8 mouse cellular contexts compared by ENCODE assay signal in the genomic region with DNA sequence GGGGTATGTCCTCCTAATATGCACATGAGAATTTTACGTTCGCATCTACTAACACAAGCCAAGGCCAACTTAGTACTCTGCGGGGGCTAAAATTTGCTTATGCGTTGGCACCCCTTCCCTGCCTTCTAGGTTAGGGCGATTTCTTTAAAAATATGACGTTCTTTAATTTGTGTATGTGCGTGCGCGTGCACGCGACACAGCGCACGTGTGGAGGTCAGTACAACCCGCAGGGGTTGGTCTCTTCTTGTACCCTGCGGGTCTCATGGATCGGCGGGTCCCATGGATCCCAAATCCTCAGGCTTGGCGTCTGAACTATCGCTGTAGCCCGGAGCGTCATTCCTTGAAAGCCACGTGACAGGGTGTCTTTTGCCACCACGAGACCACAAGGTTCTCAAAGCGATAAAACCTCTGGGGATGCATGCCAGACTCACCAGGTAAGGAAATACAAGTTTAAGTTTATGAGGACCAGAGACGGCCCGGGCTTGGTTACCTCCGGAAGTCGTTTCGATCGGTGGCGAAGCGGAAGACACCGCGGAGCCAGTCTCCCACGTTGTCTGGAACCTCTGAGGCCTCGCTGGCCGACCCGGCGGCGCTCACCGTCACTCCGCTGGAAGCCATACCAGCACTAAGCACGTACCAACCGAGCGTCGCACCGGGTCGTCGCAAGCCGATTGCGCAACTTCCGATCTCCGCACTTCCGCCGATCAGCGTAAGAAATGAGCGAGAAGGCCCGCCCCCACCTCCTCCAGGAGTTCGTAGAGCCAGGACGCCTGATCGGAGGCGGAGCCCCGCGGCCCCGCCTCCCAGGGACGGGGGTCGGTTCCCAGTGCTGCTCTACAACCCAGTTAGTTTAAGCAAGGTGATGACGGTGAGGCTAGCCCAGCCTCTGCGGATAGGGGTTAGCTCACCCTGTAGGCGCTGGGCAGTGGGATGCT. TPM values are rescaled to one million over a fixed set of nuclear protein-coding genes. Genes with fewer than 3 reads are reported as not detected.
DNase-seq lines count a peak whose midpoint lies in the region; ATAC-seq and TF ChIP-seq lines count a peak whose summit lies in the region.

No protein-coding gene starts in this region.

- H3K79me2 ChIP-seq in CH12.LX (replicated peaks; ENCODE audit: control insufficient read depth, extremely low read depth, insufficient read depth, poor library complexity, severe bottlenecking): peaks cover 10% of the 10 kb centered on the region

- H3K36me3 ChIP-seq in CH12.LX (replicated peaks in 1 of 2; ENCODE audit: control insufficient read depth in 1 of 2, insufficient read depth in 1 of 2, low read length in 1 of 2): peaks cover 18 to 41% of the 10 kb centered on the region in 2 experiments
- H3K36me3 ChIP-seq in forebrain, embryonic 11.5 days (ENCODE audit: control insufficient read depth, insufficient read depth, low read length): no peaks in the 10 kb centered on the region; the same call in 1 of the 2 replicates
- peaks cover 16% of the 10 kb centered on the region for H3K36me3 ChIP-seq in heart, embryonic 16.5 days (ENCODE audit: control insufficient read depth, insufficient read depth)
- H3K36me3 ChIP-seq in liver, embryonic 15.5 days (replicated peaks): peaks cover 42% of the 10 kb centered on the region
- H3K36me3 ChIP-seq in neural tube, embryonic 12.5 days: peaks cover 22% of the 10 kb centered on the region

- in situ Hi-C loops in CH12.LX (cut with MboI; ENCODE audit: low pct_ligation_motif_present, low pct_unique_long_range_greater_than_20kb, low sequenced_read_pairs): loop anchor here (5.0 kb wide), 1 partner anchor 75 kb away; the partner anchor contains the start of genes Bysl, Gm20517 and Med20

- TF ChIP-seq CTCF in CH12.LX (conservative IDR thresholded peaks at IDR 0.05 in 1 of 2, IDR thresholded peaks at IDR 0.05 in 1 of 2; ENCODE audit: low read depth in 2 of 2, low read length in 2 of 2): no peak

- H3K27me3 ChIP-seq in CH12.LX (replicated peaks): peaks cover 41% of the 10 kb centered on the region
- H3K27me3 ChIP-seq in forebrain, embryonic 11.5 days (ENCODE audit: control insufficient read depth, insufficient read depth, low read length): no peaks in the 10 kb centered on the region; the same call in 1 of the 2 replicates
- H3K27me3 ChIP-seq in heart, embryonic 16.5 days (ENCODE audit: control insufficient read depth, insufficient read depth, low read length): no peaks in the 10 kb centered on the region
- peaks cover 24% of the 10 kb centered on the region; the same call in 1 of the 2 replicates for H3K27me3 ChIP-seq in liver, embryonic 15.5 days
- no peaks in the 10 kb centered on the region for H3K27me3 ChIP-seq in neural tube, embryonic 12.5 days (replicated peaks)

- H3K4me1 ChIP-seq in CH12.LX (ENCODE audit: control insufficient read depth in 1 of 2, insufficient read depth in 2 of 2): peaks cover 10 to 29% of the 10 kb centered on the region in 2 experiments
- H3K4me1 ChIP-seq in forebrain, embryonic 11.5 days (replicated peaks; ENCODE audit: control insufficient read depth, insufficient read depth, low read length): peaks cover 8% of the 10 kb centered on the region; the same call in 1 of the 2 replicates
- peaks cover 13% of the 10 kb centered on the region for H3K4me1 ChIP-seq in heart, embryonic 16.5 days (ENCODE audit: control insufficient read depth, insufficient read depth, low read length)
- H3K4me1 ChIP-seq in liver, embryonic 15.5 days (replicated peaks): peaks cover 44% of the 10 kb centered on the region
- peaks cover 22% of the 10 kb centered on the region for H3K4me1 ChIP-seq in neural tube, embryonic 12.5 days

- H3K4me2 ChIP-seq in CH12.LX (ENCODE audit: insufficient read depth, low read depth, poor library complexity, severe bottlenecking): peak overlapping the region; percentile 90
- peak overlapping the region; percentile 96 for H3K4me2 ChIP-seq in forebrain, embryonic 11.5 days (ENCODE audit: low read depth, low read length, severe bottlenecking)
- peak overlapping the region; percentile 98 for H3K4me2 ChIP-seq in heart, embryonic 16.5 days (ENCODE audit: low read depth, low read length)
- H3K4me2 ChIP-seq in liver, embryonic 15.5 days: peak overlapping the region; percentile 97
- peak overlapping the region; percentile 86 for H3K4me2 ChIP-seq in neural tube, embryonic 12.5 days (replicated peaks)

- peak; percentile 90 for ATAC-seq in forebrain, embryonic 11.5 days (replicated peaks; ENCODE audit: low FRiP score)
- ATAC-seq in heart, embryonic 16.5 days (replicated peaks; ENCODE audit: extremely low read depth, insufficient read depth, low FRiP score): peak; percentile 82
- peak; percentile 87 for ATAC-seq in liver, embryonic 15.5 days (ENCODE audit: insufficient read depth)
- ATAC-seq in neural tube, embryonic 12.5 days (ENCODE audit: low FRiP score, low read depth): peak; percentile 93

- peak overlapping the region; percentile 84 for H3K9ac ChIP-seq in CH12.LX (ENCODE audit: insufficient read depth, low read depth)
- peak overlapping the region; percentile 87 for H3K9ac ChIP-seq in forebrain, embryonic 11.5 days (ENCODE audit: low read length)
- H3K9ac ChIP-seq in heart, embryonic 16.5 days (ENCODE audit: low read length): peak overlapping the region; percentile 91
- H3K9ac ChIP-seq in liver, embryonic 15.5 days: peak overlapping the region; percentile 70
- peak overlapping the region; percentile 84 for H3K9ac ChIP-seq in neural tube, embryonic 12.5 days

- DNase-seq in CH12.LX (ENCODE audit: extremely low read depth): peak; percentile 97
- DNase-seq in c-Kit-positive CD71-positive TER-119-negative erythroid progenitor cells, embryonic 14.5 days (ENCODE audit: low read depth): peak; percentile 95
- peak; percentile 95 for DNase-seq in forebrain, embryonic 11.5 days (ENCODE audit: low spot score)
- peak; percentile 98 to 99 for DNase-seq in kidney, postnatal 36 days
- DNase-seq in telencephalon, adult 2 months (ENCODE audit: low read depth, low spot score): peak; percentile 98

- no peak for TF ChIP-seq EP300 in CH12.LX (IDR thresholded peaks at IDR 0.05; ENCODE audit: low read length)

- peak; percentile 89 for TF ChIP-seq POLR2A in CH12.LX (IDR thresholded peaks at IDR 0.05; ENCODE audit: low read depth, low read length)

- H3K4me3 ChIP-seq in CH12.LX (replicated peaks in 1 of 3; ENCODE audit: low read depth in 2 of 3, low read length in 2 of 3, poor library complexity in 1 of 3): peak overlapping the region; percentile 85 to 96 (median 92)
- H3K4me3 ChIP-seq in forebrain, embryonic 11.5 days (ENCODE audit: low read depth, low read length): peak overlapping the region; percentile 66
- peak overlapping the region; percentile 95 for H3K4me3 ChIP-seq in heart, embryonic 16.5 days (ENCODE audit: low read length)
- H3K4me3 ChIP-seq in liver, embryonic 15.5 days (replicated peaks): peak overlapping the region; percentile 86
- H3K4me3 ChIP-seq in neural tube, embryonic 12.5 days: peak overlapping the region; percentile 72

- no peak for TF ChIP-seq RAD21 in CH12.LX (IDR thresholded peaks at IDR 0.05; ENCODE audit: low read depth, low read length)

- H3K9me3 ChIP-seq in CH12.LX (replicated peaks; ENCODE audit: low read length): no peaks in the 10 kb centered on the region
- H3K9me3 ChIP-seq in forebrain, embryonic 11.5 days (ENCODE audit: control insufficient read depth, low read length): no peaks in the 10 kb centered on the region
- no peaks in the 10 kb centered on the region for H3K9me3 ChIP-seq in heart, embryonic 16.5 days (replicated peaks; ENCODE audit: control insufficient read depth, low read length)
- no peaks in the 10 kb centered on the region for H3K9me3 ChIP-seq in liver, embryonic 15.5 days (replicated peaks)
- H3K9me3 ChIP-seq in neural tube, embryonic 12.5 days: no peaks in the 10 kb centered on the region

- dilution Hi-C loops in CH12.LX (cut with MboI; ENCODE audit: extremely low pct_ligation_motif_present, extremely low pct_unique_long_range_greater_than_20kb, low sequenced_read_pairs): no loop called here

- no peak overlapping the region for H3K27ac ChIP-seq in CH12.LX (ENCODE audit: insufficient read depth, low read depth)
- H3K27ac ChIP-seq in forebrain, embryonic 11.5 days (ENCODE audit: low read depth, low read length): peak overlapping the region; percentile 57; the same call in 1 of the 2 replicates
- peak overlapping the region; percentile 86 for H3K27ac ChIP-seq in heart, embryonic 16.5 days (ENCODE audit: low read length)
- H3K27ac ChIP-seq in liver, embryonic 15.5 days (replicated peaks): peak overlapping the region; percentile 78
- H3K27ac ChIP-seq in neural tube, embryonic 12.5 days: peak overlapping the region; percentile 77; the same call in 1 of the 2 replicates

- under 1% methylated on average over 70 of the region's 70 CpGs for WGBS in forebrain, embryonic 11.5 days
- under 1% methylated on average over 70 of the region's 70 CpGs for WGBS in heart, embryonic 16.5 days
- 1% methylated on average over 70 of the region's 70 CpGs for WGBS in liver, embryonic 15.5 days (ENCODE audit: insufficient replicate concordance)
- WGBS in neural tube, embryonic 12.5 days: under 1% methylated on average over 70 of the region's 70 CpGs

RNA-seq across cellular contexts. Expression of gene Tomm6, which starts 0.5 kb away (rescaled TPM):
- total RNA-seq in CH12.LX (2012; rRNA removed) (46.1 and 46.3 TPM in 2 replicates), CH12.LX (2014; rRNA removed) (18.1 and 26.4 TPM in 2 replicates)
- 349 and 424 TPM in 2 replicates for polyA plus RNA-seq in CH12.LX (2012; ENCODE audit: insufficient read length, low read depth)
- polyA plus RNA-seq in forebrain, embryonic 11.5 days (2014; fragmentation: Nextera tagmentation; extraction: Ambion mirVana): 326 and 354 TPM in 2 replicates
- polyA plus RNA-seq in heart, embryonic 16.5 days (2015; fragmentation: Nextera tagmentation; extraction: Ambion mirVana): 274 and 295 TPM in 2 replicates
- polyA plus RNA-seq in liver, embryonic 15.5 days (2015; fragmentation: Nextera tagmentation; extraction: Ambion mirVana): 193 and 205 TPM in 2 replicates
- 327 and 354 TPM in 2 replicates for polyA plus RNA-seq in neural tube, embryonic 12.5 days (2016; fragmentation: Nextera tagmentation; extraction: Ambion mirVana)

RNA-seq across cellular contexts. Expression of gene Frs3, which starts 1.2 kb away (rescaled TPM):
- total RNA-seq in CH12.LX (2012; rRNA removed) (1.6 and 2.9 TPM in 2 replicates), CH12.LX (2014; rRNA removed) (0.19 and 0.54 TPM in 2 replicates)
- 0.67 and 0.76 TPM in 2 replicates for polyA plus RNA-seq in CH12.LX (2012; ENCODE audit: insufficient read length, low read depth)
- 8.3 and 8.4 TPM in 2 replicates for polyA plus RNA-seq in forebrain, embryonic 11.5 days (2014; fragmentation: Nextera tagmentation; extraction: Ambion mirVana)
- polyA plus RNA-seq in heart, embryonic 16.5 days (2015; fragmentation: Nextera tagmentation; extraction: Ambion mirVana): 3.9 and 5.1 TPM in 2 replicates
- polyA plus RNA-seq in liver, embryonic 15.5 days (2015; fragmentation: Nextera tagmentation; extraction: Ambion mirVana): 1.5 and 1.6 TPM in 2 replicates
- polyA plus RNA-seq in neural tube, embryonic 12.5 days (2016; fragmentation: Nextera tagmentation; extraction: Ambion mirVana): 22.7 and 24.1 TPM in 2 replicates

RNA-seq across cellular contexts. Expression of gene Gm21981, which starts 6.6 kb away (rescaled TPM):
- 0.25 and 0.59 TPM in 2 replicates for total RNA-seq in CH12.LX (2012; rRNA removed)
- total RNA-seq in CH12.LX (2014; rRNA removed): 0.11 and 0.12 TPM in 2 replicates
- 0.15 TPM in 1 of 2 replicates, not detected in the other for polyA plus RNA-seq in CH12.LX (2012; ENCODE audit: insufficient read length, low read depth)
- polyA plus RNA-seq in forebrain, embryonic 11.5 days (2014; fragmentation: Nextera tagmentation; extraction: Ambion mirVana): 1.4 and 1.6 TPM in 2 replicates
- 0.24 and 0.39 TPM in 2 replicates for polyA plus RNA-seq in heart, embryonic 16.5 days (2015; fragmentation: Nextera tagmentation; extraction: Ambion mirVana)
- polyA plus RNA-seq in liver, embryonic 15.5 days (2015; fragmentation: Nextera tagmentation; extraction: Ambion mirVana): 0.07 TPM in 1 of 2 replicates, not detected in the other
- 0.28 and 0.54 TPM in 2 replicates for polyA plus RNA-seq in neural tube, embryonic 12.5 days (2016; fragmentation: Nextera tagmentation; extraction: Ambion mirVana)

RNA-seq across cellular contexts. Expression of gene Prickle4, which starts 6.9 kb away (rescaled TPM):
- total RNA-seq in CH12.LX (2012; rRNA removed) (0.21 and 0.30 TPM in 2 replicates), CH12.LX (2014; rRNA removed) (not detected in 2 replicates)
- polyA plus RNA-seq in CH12.LX (2012; ENCODE audit: insufficient read length, low read depth): 0.29 and 0.55 TPM in 2 replicates
- polyA plus RNA-seq in forebrain, embryonic 11.5 days (2014; fragmentation: Nextera tagmentation; extraction: Ambion mirVana): 0.80 and 1.3 TPM in 2 replicates
- polyA plus RNA-seq in heart, embryonic 16.5 days (2015; fragmentation: Nextera tagmentation; extraction: Ambion mirVana): 0.72 and 0.84 TPM in 2 replicates
- polyA plus RNA-seq in liver, embryonic 15.5 days (2015; fragmentation: Nextera tagmentation; extraction: Ambion mirVana): not detected in 2 replicates
- polyA plus RNA-seq in neural tube, embryonic 12.5 days (2016; fragmentation: Nextera tagmentation; extraction: Ambion mirVana): 0.86 and 1.3 TPM in 2 replicates

RNA-seq across cellular contexts. Expression of gene Pgc, which starts 39.0 kb away (rescaled TPM):
- not detected in 2 replicates for total RNA-seq in CH12.LX (2012; rRNA removed)
- total RNA-seq in CH12.LX (2014; rRNA removed): not detected in 2 replicates
- not detected in 2 replicates for polyA plus RNA-seq in CH12.LX (2012; ENCODE audit: insufficient read length, low read depth)
- not detected in 2 replicates for polyA plus RNA-seq in forebrain, embryonic 11.5 days (2014; fragmentation: Nextera tagmentation; extraction: Ambion mirVana)
- polyA plus RNA-seq in heart, embryonic 16.5 days (2015; fragmentation: Nextera tagmentation; extraction: Ambion mirVana): 0.56 and 1.7 TPM in 2 replicates
- not detected in 2 replicates for polyA plus RNA-seq in liver, embryonic 15.5 days (2015; fragmentation: Nextera tagmentation; extraction: Ambion mirVana)
- not detected in 2 replicates for polyA plus RNA-seq in neural tube, embryonic 12.5 days (2016; fragmentation: Nextera tagmentation; extraction: Ambion mirVana)
